Mouse (Mus musculus) small intestine, adult 2 months (tissue): ENCODE results near the gene Rarres2.

Experiments
- CTCF ChIP-seq: fragments of 200-500 bp; IDR thresholded peaks from 2 replicates; pipeline ENCODE4 v1.5.1; 2012; ENCODE audit warnings: low read depth, mild to moderate bottlenecking, control low read depth, inconsistent platforms, low read length, moderate library complexity, mixed read lengths; ENCODE audit not compliant: insufficient replicate concordance, insufficient read length; ENCODE audit errors: extremely low read depth
- POLR2A ChIP-seq: fragments of 200-500 bp; IDR thresholded peaks from 2 replicates; pipeline ENCODE4 v1.6.1; 2012; ENCODE audit warnings: low read depth, mild to moderate bottlenecking, control low read depth, inconsistent platforms, low read length, moderate library complexity

DNA sequence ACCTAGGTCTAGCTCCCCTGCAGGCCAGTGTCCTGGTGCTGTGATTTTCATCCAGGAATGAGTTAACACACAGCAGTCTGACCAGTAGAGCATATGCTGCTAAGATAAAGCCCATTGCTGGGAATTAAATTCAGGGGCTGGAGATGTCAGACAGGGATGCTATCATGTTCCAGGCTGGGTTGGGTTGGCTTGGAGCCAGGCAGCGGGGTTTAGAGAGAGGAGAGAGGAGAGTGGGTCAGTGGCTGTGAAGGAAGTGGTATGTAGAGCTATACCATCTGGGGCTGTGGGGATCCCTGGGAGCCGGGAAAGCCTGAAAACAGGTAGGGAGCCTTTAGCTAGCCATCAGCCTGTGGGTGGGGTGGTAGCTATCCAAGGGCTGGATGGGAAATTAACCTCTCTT, 41.7 kb downstream of the Rarres2 start:
- TF ChIP-seq POLR2A: no peak
- no peak for TF ChIP-seq CTCF
